Comparison of ENCODE assay signal across 25 mouse cellular contexts in the genomic region with DNA sequence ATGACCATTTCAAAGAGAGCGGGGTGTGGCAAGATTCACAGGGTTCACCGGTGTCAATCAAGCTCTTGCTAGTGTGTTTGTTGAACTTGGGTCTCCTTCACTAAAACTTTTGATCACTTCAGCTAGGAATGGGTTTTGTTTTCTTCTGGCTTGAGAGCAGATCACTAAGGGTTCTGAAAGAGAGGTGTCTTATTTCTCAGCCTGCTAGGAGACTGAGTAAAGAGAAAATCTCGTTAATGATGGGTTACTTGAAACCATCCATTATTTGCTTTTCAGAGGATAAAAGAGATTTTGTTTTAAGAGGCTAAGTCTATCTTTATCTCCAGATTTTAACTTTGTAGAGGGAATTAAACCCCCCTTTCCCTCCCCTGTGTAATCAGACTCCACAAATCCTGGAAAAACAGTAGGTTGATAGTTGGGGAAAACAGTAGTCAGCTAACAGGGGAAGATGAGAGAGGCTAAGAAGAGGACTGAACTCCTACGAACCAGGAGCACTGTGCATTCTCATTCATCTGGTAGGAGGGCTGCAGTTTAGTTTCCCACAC. TPM values are rescaled to one million over a fixed set of nuclear protein-coding genes. Genes with fewer than 3 reads are reported as not detected.
A peak's percentile ranks its signal among the peaks of the same experiment; 100 is the strongest.
DNase-seq lines count a peak whose midpoint lies in the region; ATAC-seq lines count a peak whose summit lies in the region.
"Had no signal": no experiment of that assay in that cellular context is flagged by ENCODE, and none has a peak within 500 bp of the region (broad histone marks: within the 10 kb centered on the region; RNA-seq: fewer than 3 reads in every experiment).

No protein-coding gene starts in this region.

- ATAC-seq in kidney, embryonic 14.5 days (ENCODE audit: low FRiP score, low TSS enrichment): 0 out of 2 replicates have a peak, but pooled peaks have one; percentile 16
- ATAC-seq in embryonic facial prominence, embryonic 13.5 days (ENCODE audit: insufficient number of reproducible peaks, insufficient read depth, low FRiP score, low TSS enrichment, low read depth): peak; percentile 56; the same call in 1 of the 2 replicates
- ATAC-seq in activated CD4-positive, CD25-positive, alpha-beta regulatory T cell, adult 4 months: no peak
- ATAC-seq in intestine, embryonic 16.5 days: no peak
- ATAC-seq: CD4-positive, CD25-positive, alpha-beta regulatory T cell, adult 4 months; forebrain, embryonic 14.5 days; hindbrain, embryonic 16.5 days; inflammation-experienced regulatory T-cells, adult 6 months had no signal

- H3K9ac ChIP-seq in kidney, embryonic 14.5 days (ENCODE audit: low read depth, low read length): no peak overlapping the region
- H3K9ac ChIP-seq in embryonic facial prominence, embryonic 13.5 days: no peak overlapping the region
- H3K9ac ChIP-seq in intestine, embryonic 16.5 days (ENCODE audit: low read depth, low read length): no peak overlapping the region
- H3K9ac ChIP-seq: hindbrain, embryonic 12.5 days had no signal

- no peak overlapping the region for H3K4me3 ChIP-seq in kidney, embryonic 14.5 days (ENCODE audit: low read length)
- H3K4me3 ChIP-seq in embryonic facial prominence, embryonic 13.5 days: no peak overlapping the region
- no peak overlapping the region for H3K4me3 ChIP-seq in intestine, embryonic 16.5 days (ENCODE audit: low read length)
- H3K4me3 ChIP-seq: erythroblast, embryonic 14.5 days; forebrain, embryonic 10.5 days; gastrocnemius, adult 2 months; hindbrain, embryonic 12.5 days had no signal

- DNase-seq in embryo, embryonic 10.5 days (ENCODE audit: low spot score): peak; percentile 10
- DNase-seq in embryo, embryonic 10 days (ENCODE audit: low spot score): no peak
- no peak for DNase-seq in kidney, postnatal 36 days
- DNase-seq: adrenal gland, postnatal 10 days; B cell, adult 2 months; cerebellum, adult 11-12 months; cerebellum, adult 9-10 months; cerebellum, postnatal 25 days; gastrocnemius, adult 2 months; gastrocnemius, postnatal 25 days; heart, postnatal 10 days; heart, postnatal 4 days; kidney, adult 11 months had no signal

- WGBS in kidney, embryonic 14.5 days: 34% methylated on average over 4 of the region's 4 CpGs
- WGBS in embryonic facial prominence, embryonic 13.5 days: 33% methylated on average over 4 of the region's 4 CpGs
- WGBS in intestine, embryonic 16.5 days: 54% methylated on average over 4 of the region's 4 CpGs

- H3K4me1 ChIP-seq in kidney, embryonic 14.5 days (ENCODE audit: control insufficient read depth, insufficient read depth, low read length): no peaks in the 10 kb centered on the region
- H3K4me1 ChIP-seq in embryonic facial prominence, embryonic 13.5 days: no peaks in the 10 kb centered on the region
- H3K4me1 ChIP-seq in intestine, embryonic 16.5 days (ENCODE audit: control insufficient read depth, insufficient read depth, low read length): peaks cover 4% of the 10 kb centered on the region
- H3K4me1 ChIP-seq: hindbrain, embryonic 12.5 days had no signal

- no peaks in the 10 kb centered on the region for H3K9me3 ChIP-seq in kidney, embryonic 14.5 days (ENCODE audit: control insufficient read depth, low read length)
- H3K9me3 ChIP-seq in embryonic facial prominence, embryonic 13.5 days: no peaks in the 10 kb centered on the region
- no peaks in the 10 kb centered on the region for H3K9me3 ChIP-seq in intestine, embryonic 16.5 days (ENCODE audit: control insufficient read depth, low read length)
- H3K9me3 ChIP-seq: forebrain, embryonic 10.5 days; G1E; hindbrain, embryonic 12.5 days had no signal

- no peaks in the 10 kb centered on the region for H3K36me3 ChIP-seq in kidney, embryonic 14.5 days (ENCODE audit: control insufficient read depth, insufficient read depth, low read length)
- H3K36me3 ChIP-seq in embryonic facial prominence, embryonic 13.5 days: no peaks in the 10 kb centered on the region
- H3K36me3 ChIP-seq in intestine, embryonic 16.5 days (ENCODE audit: control insufficient read depth, insufficient read depth, low read length): no peaks in the 10 kb centered on the region
- H3K36me3 ChIP-seq: forebrain, embryonic 10.5 days; G1E; hindbrain, embryonic 12.5 days had no signal

- no peak overlapping the region for H3K27ac ChIP-seq in kidney, embryonic 14.5 days (ENCODE audit: low read depth, low read length)
- no peak overlapping the region for H3K27ac ChIP-seq in embryonic facial prominence, embryonic 13.5 days
- H3K27ac ChIP-seq in intestine, embryonic 16.5 days (ENCODE audit: low read length): no peak overlapping the region
- H3K27ac ChIP-seq: forebrain, embryonic 10.5 days; gastrocnemius, adult 2 months; hindbrain, embryonic 12.5 days had no signal

- no peaks in the 10 kb centered on the region for H3K27me3 ChIP-seq in kidney, embryonic 14.5 days (ENCODE audit: control insufficient read depth, insufficient read depth, low read length)
- no peaks in the 10 kb centered on the region for H3K27me3 ChIP-seq in embryonic facial prominence, embryonic 13.5 days
- H3K27me3 ChIP-seq in intestine, embryonic 16.5 days (replicated peaks; ENCODE audit: control insufficient read depth, insufficient read depth, low read length): no peaks in the 10 kb centered on the region
- H3K27me3 ChIP-seq: hindbrain, embryonic 12.5 days had no signal

- no peak overlapping the region for H3K4me2 ChIP-seq in kidney, embryonic 14.5 days (replicated peaks; ENCODE audit: low read depth, low read length)
- no peak overlapping the region for H3K4me2 ChIP-seq in embryonic facial prominence, embryonic 13.5 days
- H3K4me2 ChIP-seq in intestine, embryonic 16.5 days (ENCODE audit: low read depth, low read length): no peak overlapping the region
- H3K4me2 ChIP-seq: hindbrain, embryonic 12.5 days had no signal

RNA-seq across cellular contexts. Expression of a gene that starts 19.1 kb away (rescaled TPM):
- 55.2 and 77.2 TPM in 2 replicates for polyA plus RNA-seq in kidney, embryonic 14.5 days (2014; fragmentation: Nextera tagmentation; extraction: Ambion mirVana)
- 87.2 and 88.0 TPM in 2 replicates for polyA plus RNA-seq in embryonic facial prominence, embryonic 13.5 days (2015; fragmentation: Nextera tagmentation; extraction: Ambion mirVana)
- 10 to 100 TPM; 20.6 to 30.8 TPM for polyA plus RNA-seq in activated CD4-positive, CD25-positive, alpha-beta regulatory T cell, adult 4 months (2017; shearing (Covaris generic))
- 118 and 135 TPM in 2 replicates for polyA plus RNA-seq in intestine, embryonic 16.5 days (2015; fragmentation: Nextera tagmentation; extraction: Ambion mirVana)

RNA-seq across cellular contexts. Expression of a gene that starts 40.3 kb away (rescaled TPM):
- 7.8 and 21.0 TPM in 2 replicates for polyA plus RNA-seq in kidney, embryonic 14.5 days (2014; fragmentation: Nextera tagmentation; extraction: Ambion mirVana)
- polyA plus RNA-seq in embryonic facial prominence, embryonic 13.5 days (2015; fragmentation: Nextera tagmentation; extraction: Ambion mirVana): 3.8 and 3.9 TPM in 2 replicates
- 10 to 100 TPM; 12.4 to 13.0 TPM for polyA plus RNA-seq in activated CD4-positive, CD25-positive, alpha-beta regulatory T cell, adult 4 months (2017; shearing (Covaris generic))
- polyA plus RNA-seq in intestine, embryonic 16.5 days (2015; fragmentation: Nextera tagmentation; extraction: Ambion mirVana): 3.5 and 3.8 TPM in 2 replicates

Comparison
In these comparisons a context has a peak if more than half of its experiments do, and no peak if none do; other contexts are left out.
1. ATAC-seq: peak in kidney, embryonic 14.5 days (single experiment) and embryonic facial prominence, embryonic 13.5 days (single experiment); none in activated CD4-positive, CD25-positive, alpha-beta regulatory T cell, adult 4 months (single experiment) and intestine, embryonic 16.5 days (single experiment).